10 mouse cellular contexts compared by ENCODE assay signal in the genomic region with DNA sequence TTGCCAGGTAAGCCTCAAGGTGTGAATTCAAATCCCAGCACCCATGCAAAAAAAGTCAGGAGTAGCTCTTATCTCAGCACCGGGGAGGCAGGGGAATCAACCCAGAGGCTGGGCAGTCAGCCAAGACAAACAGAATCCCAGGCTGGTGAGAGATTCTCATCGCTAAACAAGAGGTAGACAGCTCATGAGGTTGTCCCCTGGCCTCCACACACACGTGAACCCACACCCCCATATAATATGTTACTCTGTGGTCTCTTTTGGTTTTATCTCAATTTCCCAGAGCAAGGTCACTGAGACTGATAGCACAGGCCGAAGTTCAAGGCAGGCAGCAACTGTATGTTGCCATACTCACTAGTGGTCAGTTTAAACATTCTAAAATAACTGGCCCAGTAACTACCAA.
DNase-seq lines count a peak whose midpoint lies in the region; ATAC-seq lines count a peak whose summit lies in the region.
"Had no signal": no experiment of that assay in that cellular context is flagged by ENCODE, and none has a peak within 500 bp of the region (broad histone marks: within the 10 kb centered on the region; RNA-seq: fewer than 3 reads in every experiment).

No protein-coding gene starts in this region.

- H3K9ac ChIP-seq in embryonic facial prominence, embryonic 14.5 days (ENCODE audit: low read depth, low read length), result no peak overlapping the region
- no peak overlapping the region for H3K9ac ChIP-seq in liver, embryonic 11.5 days (ENCODE audit: low read depth, low read length)

- peaks cover 10% of the 10 kb centered on the region; the same call in 1 of the 2 replicates for H3K4me1 ChIP-seq in embryonic facial prominence, embryonic 14.5 days (ENCODE audit: control insufficient read depth, insufficient read depth, low read length)
- peaks cover 26% of the 10 kb centered on the region for H3K4me1 ChIP-seq in embryonic facial prominence, embryonic 10.5 days
- H3K4me1 ChIP-seq in liver, embryonic 11.5 days (replicated peaks; ENCODE audit: control insufficient read depth, insufficient read depth, low read length), result peaks cover 2% of the 10 kb centered on the region; the same call in 1 of the 2 replicates

- peak; percentile 39 for DNase-seq in embryonic facial prominence, embryonic 14.5 days (ENCODE audit: low spot score)
- no peak for DNase-seq in embryonic facial prominence, embryonic 10.5 days (ENCODE audit: low spot score)
- DNase-seq in ovary, adult 18-20 months (ENCODE audit: low spot score), result peak; percentile 46
- no peak for DNase-seq in ovary, postnatal 14 days (ENCODE audit: low spot score)
- peak; percentile 39 for DNase-seq in liver, embryonic 11.5 days (ENCODE audit: low spot score)
- DNase-seq in yolk sac, embryonic 10.5 days (ENCODE audit: low spot score), result peak; percentile 80
- no peak for DNase-seq in spleen, adult 12 weeks (ENCODE audit: low spot score)
- no peak for DNase-seq in MN1 (ENCODE audit: low spot score)
- DNase-seq: thymus, postnatal 14 days had no signal

- WGBS in embryonic facial prominence, embryonic 14.5 days, result 48% methylated on average over 4 of the region's 4 CpGs
- 81% methylated on average over 4 of the region's 4 CpGs for WGBS in embryonic facial prominence, embryonic 10.5 days
- WGBS in liver, embryonic 11.5 days, result 30% methylated on average over 4 of the region's 4 CpGs

- H3K27ac ChIP-seq in embryonic facial prominence, embryonic 14.5 days (replicated peaks; ENCODE audit: low read depth, low read length), result no peak overlapping the region
- H3K27ac ChIP-seq in embryonic facial prominence, embryonic 10.5 days (replicated peaks), result no peak overlapping the region
- no peak overlapping the region; the same call in 1 of the 2 replicates for H3K27ac ChIP-seq in liver, embryonic 11.5 days (ENCODE audit: low read depth, low read length)

- H3K36me3 ChIP-seq in embryonic facial prominence, embryonic 14.5 days (ENCODE audit: control insufficient read depth, insufficient read depth, low read length), result no peaks in the 10 kb centered on the region
- no peaks in the 10 kb centered on the region for H3K36me3 ChIP-seq in embryonic facial prominence, embryonic 10.5 days (replicated peaks)
- no peaks in the 10 kb centered on the region for H3K36me3 ChIP-seq in liver, embryonic 11.5 days (ENCODE audit: control insufficient read depth, insufficient read depth, low read length)

- H3K4me2 ChIP-seq in embryonic facial prominence, embryonic 14.5 days (ENCODE audit: low read depth, low read length), result no peak overlapping the region
- H3K4me2 ChIP-seq in liver, embryonic 11.5 days, result no peak overlapping the region

- H3K9me3 ChIP-seq in embryonic facial prominence, embryonic 14.5 days (ENCODE audit: control insufficient read depth, low read length), result no peaks in the 10 kb centered on the region
- H3K9me3 ChIP-seq in embryonic facial prominence, embryonic 10.5 days, result no peaks in the 10 kb centered on the region
- no peaks in the 10 kb centered on the region for H3K9me3 ChIP-seq in liver, embryonic 11.5 days (ENCODE audit: control insufficient read depth, low read length)
- H3K9me3 ChIP-seq: megakaryocyte, embryonic 14.5 days had no signal

- H3K4me3 ChIP-seq in embryonic facial prominence, embryonic 14.5 days (ENCODE audit: low read depth, low read length), result no peak overlapping the region
- H3K4me3 ChIP-seq in embryonic facial prominence, embryonic 10.5 days, result no peak overlapping the region
- no peak overlapping the region for H3K4me3 ChIP-seq in liver, embryonic 11.5 days (ENCODE audit: low read depth, low read length)
- H3K4me3 ChIP-seq: megakaryocyte, embryonic 14.5 days had no signal

- H3K27me3 ChIP-seq in embryonic facial prominence, embryonic 14.5 days (replicated peaks; ENCODE audit: control insufficient read depth, insufficient read depth, low read length), result no peaks in the 10 kb centered on the region
- H3K27me3 ChIP-seq in embryonic facial prominence, embryonic 10.5 days (replicated peaks; ENCODE audit: low read depth, poor library complexity, severe bottlenecking), result no peaks in the 10 kb centered on the region
- H3K27me3 ChIP-seq in liver, embryonic 11.5 days (replicated peaks; ENCODE audit: control insufficient read depth, insufficient read depth, low read length), result no peaks in the 10 kb centered on the region

- ATAC-seq in embryonic facial prominence, embryonic 14.5 days (ENCODE audit: low read depth), result no peak
- ATAC-seq in liver, embryonic 11.5 days (replicated peaks; ENCODE audit: low FRiP score), result peak; percentile 57

Comparison
In these comparisons a context has a peak if more than half of its experiments do, and no peak if none do; other contexts are left out.
1. DNase-seq: peak in embryonic facial prominence, embryonic 14.5 days (single experiment), ovary, adult 18-20 months (single experiment), liver, embryonic 11.5 days (single experiment) and yolk sac, embryonic 10.5 days (single experiment); none in embryonic facial prominence, embryonic 10.5 days (single experiment), ovary, postnatal 14 days (single experiment), spleen, adult 12 weeks (single experiment) and MN1 (single experiment).